Mouse (Mus musculus) stomach, embryonic 15.5 days (tissue): ENCODE measurements around the gene Gpn3. TPM values are rescaled to one million over a fixed set of nuclear protein-coding genes. Genes with fewer than 3 reads are reported as not detected.

Experiments used
- ATAC-seq: fragments of 200-750 bp; cut with Nextera tagmentation; 2 replicates; pipeline ENCODE4 v1.8.0; 2017; ENCODE audit warnings: low read depth, moderate number of reproducible peaks, moderate TSS enrichment; ENCODE audit not compliant: insufficient read depth, low FRiP score
- H3K27ac ChIP-seq: fragments of 300-500 bp; sonication (generic); 2 replicates; pipeline ENCODE4 v1.5.1; 2015; ENCODE audit warnings: mild to moderate bottlenecking, inconsistent platforms
- H3K27me3 ChIP-seq: fragments of 300-500 bp; sonication (generic); replicated peaks from 2 replicates; pipeline ENCODE4 v1.6.1; 2015; ENCODE audit warnings: inconsistent platforms
- H3K36me3 ChIP-seq: fragments of 300-500 bp; sonication (generic); 2 replicates; pipeline ENCODE4 v1.6.1; 2015; ENCODE audit warnings: inconsistent platforms
- H3K4me1 ChIP-seq: fragments of 300-500 bp; sonication (generic); 2 replicates; pipeline ENCODE4 v1.6.1; 2015; ENCODE audit warnings: inconsistent platforms
- H3K4me2 ChIP-seq: fragments of 300-500 bp; sonication (generic); 2 replicates; pipeline ENCODE4 v1.6.1; 2015; ENCODE audit warnings: mild to moderate bottlenecking, inconsistent platforms
- H3K4me3 ChIP-seq: fragments of 300-500 bp; sonication (generic); replicated peaks from 2 replicates; pipeline ENCODE4 v1.5.1; 2015; ENCODE audit warnings: inconsistent platforms
- H3K9ac ChIP-seq: fragments of 300-500 bp; sonication (generic); 2 replicates; pipeline ENCODE4 v1.6.1; 2015; ENCODE audit warnings: inconsistent platforms
- H3K9me3 ChIP-seq: fragments of 300-500 bp; sonication (generic); 2 replicates; pipeline ENCODE4 v1.6.1; 2016; ENCODE audit warnings: inconsistent platforms
- WGBS: fragments of 180-500 bp; shearing (Covaris S2); methylation state at CpG from one replicate; pipeline ENCODE4 v1.1.7; 2015; 5-methylcytosine and 5-hydroxymethylcytosine counted together
- polyA plus RNA-seq: library from polyadenylated mRNA; unstranded; fragments of >200 nt; fragmentation: Nextera tagmentation; extraction: Ambion mirVana; gene quantifications from 2 replicates; pipeline ENCODE4 v1.2.1, GENCODE M21; 2015

Gene Gpn3
- polyA plus RNA-seq, 1 experiment from 2014 or later = 69.5 TPM

DNA sequence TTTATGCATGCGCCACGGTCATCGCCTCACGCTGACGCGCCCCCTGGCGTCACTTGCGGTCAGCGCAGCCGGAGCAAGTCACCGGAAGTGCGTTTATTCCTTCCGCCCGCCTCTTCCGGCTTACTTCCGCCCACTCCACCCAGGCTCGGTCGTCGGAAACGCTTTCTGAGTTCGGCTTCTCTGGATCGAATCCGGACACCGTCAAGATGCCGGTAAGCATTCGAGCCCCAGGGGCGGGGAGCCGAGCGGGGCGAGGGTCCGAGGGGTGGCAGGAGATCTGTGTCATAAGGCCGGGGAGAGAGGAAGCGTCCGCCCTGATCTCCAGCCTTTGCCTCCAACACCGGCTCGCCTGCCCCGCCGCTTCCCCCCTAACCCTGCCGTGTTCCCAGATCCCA is 20.1 kb downstream of the Gpn3 start, which contains the start of gene Arpc3:
Arpc3 (plus strand) TSS at position 93 of the 395 bp plus-strand sequence.
- Histone ChIP-seq H3K9ac (peak within 1 kb of the TSS; percentile 88), H3K9me3 (no peaks in the 10 kb centered on the region), H3K27ac (peak within 1 kb of the TSS; percentile 61; the same call in 1 of the 2 replicates), H3K27me3 (no peaks in the 10 kb centered on the region), H3K4me2 (peak within 1 kb of the TSS; percentile 77), H3K36me3 (no peaks in the 10 kb centered on the region), H3K4me1 (peaks cover 7% of the 10 kb centered on the region; the same call in 1 of the 2 replicates), H3K4me3 (peak within 1 kb of the TSS; percentile 90)
- under 1% methylated on average over 39 of the region's 39 CpGs for WGBS
- ATAC-seq = peak; percentile 89

DNA sequence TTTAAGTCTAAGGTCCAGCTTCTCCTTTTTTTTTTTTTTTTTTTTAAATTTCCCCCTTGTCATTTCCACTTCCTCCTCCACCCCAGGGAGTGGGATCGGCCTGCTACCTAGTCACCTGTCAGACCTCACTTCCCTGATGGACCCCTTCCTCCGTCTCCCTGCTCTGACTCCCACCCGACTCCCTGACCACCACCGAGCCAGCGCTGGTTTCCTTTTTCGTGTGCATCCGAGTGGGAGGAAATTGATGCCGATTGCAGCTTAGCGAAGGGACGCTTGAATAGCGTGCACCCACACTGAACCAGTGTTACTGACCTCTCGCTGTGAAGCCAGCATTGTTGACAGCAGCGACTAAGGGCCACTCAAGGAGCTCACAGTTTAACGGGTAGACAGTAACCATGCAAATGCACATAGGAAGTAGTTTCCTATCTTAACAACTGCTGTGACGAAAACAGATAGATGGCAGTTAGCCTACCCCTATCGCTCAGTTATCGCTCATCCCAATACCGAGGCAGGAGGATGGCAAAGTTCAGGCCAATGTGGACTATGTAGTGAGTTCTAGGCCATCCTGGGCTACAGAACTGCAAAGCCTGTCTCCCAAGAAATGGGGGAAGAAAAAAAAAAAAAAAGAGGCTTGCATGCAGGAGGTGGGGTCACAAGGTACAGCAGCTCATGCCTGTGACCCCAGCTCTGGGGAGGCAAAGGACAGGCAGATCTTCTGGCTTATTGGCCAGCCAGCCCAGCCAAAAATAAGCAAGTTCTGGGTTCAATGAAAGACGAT is 20.7 kb downstream of the Gpn3 start:
- Histone ChIP-seq H3K27me3 (no peaks in the 10 kb centered on the region), H3K4me3 (peak overlapping the region; percentile 90), H3K4me2 (peak overlapping the region; percentile 77), H3K36me3 (no peaks in the 10 kb centered on the region), H3K4me1 (peaks cover 7% of the 10 kb centered on the region; the same call in 1 of the 2 replicates), H3K9ac (peak overlapping the region; percentile 88; the same call in 1 of the 2 replicates), H3K9me3 (no peaks in the 10 kb centered on the region), H3K27ac (peak overlapping the region; percentile 61; the same call in 1 of the 2 replicates)
- peak; percentile 5; the same call in 1 of the 2 replicates for ATAC-seq
- WGBS = 14% methylated on average over 19 of the region's 19 CpGs

DNA sequence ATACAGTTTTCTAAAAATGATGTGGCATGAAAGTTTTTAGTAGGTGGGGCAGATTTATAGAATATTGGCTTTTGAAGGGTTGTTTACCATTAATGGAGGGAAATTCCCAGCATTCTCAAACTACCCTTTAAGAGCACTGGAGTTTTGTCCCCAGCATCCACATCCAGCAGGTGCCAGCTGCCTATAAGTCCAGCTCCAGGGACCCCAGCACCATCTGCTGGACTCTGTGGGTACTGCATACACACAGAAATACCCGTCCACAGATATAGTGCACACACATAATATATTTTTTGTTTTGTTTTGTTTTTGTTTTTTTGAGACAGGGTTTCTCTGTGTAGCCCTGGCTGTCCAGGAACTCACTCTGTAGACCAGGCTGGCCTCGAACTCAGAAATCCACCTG is 22.2 kb downstream of the Gpn3 start:
- no peaks in the 10 kb centered on the region for H3K27me3 ChIP-seq
- H3K9me3 ChIP-seq = no peaks in the 10 kb centered on the region
- 64% methylated on average over 2 of the region's 2 CpGs for WGBS
- ATAC-seq = no peak
- H3K36me3 ChIP-seq = no peaks in the 10 kb centered on the region
- H3K4me1 ChIP-seq = peaks cover 7% of the 10 kb centered on the region; the same call in 1 of the 2 replicates
- no peak overlapping the region for H3K27ac ChIP-seq
- no peak overlapping the region for H3K9ac ChIP-seq
- H3K4me3 ChIP-seq = no peak overlapping the region
- H3K4me2 ChIP-seq = no peak overlapping the region

DNA sequence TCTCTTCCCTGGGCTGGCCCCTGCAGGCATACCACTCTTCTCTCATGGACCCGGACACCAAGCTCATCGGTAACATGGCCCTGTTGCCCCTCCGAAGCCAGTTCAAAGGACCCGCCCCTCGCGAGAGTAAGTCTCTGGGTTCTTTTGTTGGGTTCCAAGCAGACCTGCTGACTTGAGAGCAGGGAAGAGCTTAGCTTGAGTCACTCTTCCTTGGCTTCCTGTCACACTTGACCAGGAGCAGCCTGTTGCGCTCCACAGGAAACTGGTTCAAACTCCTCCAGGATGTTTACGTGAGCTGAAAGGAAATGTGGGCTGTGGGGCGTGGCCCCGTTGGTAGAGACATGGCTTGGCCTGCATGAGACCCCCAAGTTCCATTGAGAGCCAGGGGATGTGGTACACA is 25.1 kb downstream of the Gpn3 start:
- Histone ChIP-seq H3K9ac (no peak overlapping the region), H3K4me2 (no peak overlapping the region), H3K27ac (no peak overlapping the region), H3K4me3 (no peak overlapping the region), H3K27me3 (no peaks in the 10 kb centered on the region), H3K36me3 (no peaks in the 10 kb centered on the region), H3K4me1 (peaks cover 10% of the 10 kb centered on the region), H3K9me3 (no peaks in the 10 kb centered on the region)
- ATAC-seq = no peak
- 80% methylated on average over 10 of the region's 10 CpGs for WGBS

DNA sequence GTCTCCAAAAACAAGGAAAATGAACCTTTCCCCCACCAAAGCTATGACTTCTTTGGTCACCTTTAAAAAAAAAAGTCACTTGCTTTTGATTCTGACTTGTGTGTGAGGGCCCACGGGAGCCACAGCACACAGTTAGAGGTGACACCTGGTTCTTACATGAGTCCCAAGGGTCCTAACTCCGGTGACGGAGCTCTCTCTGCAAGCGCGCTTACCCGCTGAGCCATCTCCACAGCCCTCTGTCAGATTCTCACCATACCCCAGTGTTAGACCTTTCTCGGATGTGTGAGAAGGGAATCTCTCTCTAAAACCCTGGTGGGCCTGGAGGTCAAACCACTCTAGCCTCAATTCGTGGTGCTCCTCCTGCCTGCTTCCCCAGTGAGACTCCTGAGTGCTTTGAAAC is 25.8 kb downstream of the Gpn3 start:
- no peak for ATAC-seq
- peaks cover 3% of the 10 kb centered on the region; the same call in 1 of the 2 replicates for H3K36me3 ChIP-seq

DNA sequence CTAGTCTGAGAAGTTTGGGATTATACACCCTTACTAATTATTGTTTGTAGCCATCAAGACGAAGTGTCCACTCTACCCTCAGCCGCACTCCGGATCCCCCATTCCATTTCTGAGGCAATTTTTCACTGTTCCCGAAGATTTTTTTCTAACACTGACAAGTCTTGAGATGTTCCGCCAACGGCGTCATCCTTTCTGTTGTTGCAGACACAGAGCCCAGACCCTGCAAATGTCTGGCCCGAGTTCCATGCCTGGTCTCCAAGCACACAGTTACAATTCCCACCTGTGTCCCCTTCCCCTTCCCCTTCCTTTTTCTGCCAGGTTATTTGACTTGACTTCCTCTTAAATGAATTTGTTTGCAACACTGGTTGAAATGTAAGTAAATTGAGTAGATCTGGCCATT is 28.2 kb downstream of the Gpn3 start:
- Histone ChIP-seq H3K4me2 (no peak overlapping the region), H3K27me3 (no peaks in the 10 kb centered on the region), H3K27ac (peak overlapping the region; percentile 60; the same call in 1 of the 2 replicates), H3K36me3 (peaks cover 17% of the 10 kb centered on the region), H3K4me3 (no peak overlapping the region), H3K4me1 (peaks cover 3% of the 10 kb centered on the region), H3K9ac (no peak overlapping the region), H3K9me3 (no peaks in the 10 kb centered on the region)
- 72% methylated on average over 8 of the region's 8 CpGs for WGBS
- no peak for ATAC-seq

More for the DNA sequence above, 25.8 kb downstream of the Gpn3 start:
- H3K9me3 ChIP-seq = no peaks in the 10 kb centered on the region
- WGBS = 90% methylated on average over 8 of the region's 8 CpGs
- no peaks in the 10 kb centered on the region for H3K27me3 ChIP-seq
- peaks cover 9% of the 10 kb centered on the region for H3K4me1 ChIP-seq
- no peak overlapping the region; the same call in 1 of the 2 replicates for H3K27ac ChIP-seq
- H3K9ac ChIP-seq = no peak overlapping the region
- no peak overlapping the region for H3K4me2 ChIP-seq
- no peak overlapping the region for H3K4me3 ChIP-seq

DNA sequence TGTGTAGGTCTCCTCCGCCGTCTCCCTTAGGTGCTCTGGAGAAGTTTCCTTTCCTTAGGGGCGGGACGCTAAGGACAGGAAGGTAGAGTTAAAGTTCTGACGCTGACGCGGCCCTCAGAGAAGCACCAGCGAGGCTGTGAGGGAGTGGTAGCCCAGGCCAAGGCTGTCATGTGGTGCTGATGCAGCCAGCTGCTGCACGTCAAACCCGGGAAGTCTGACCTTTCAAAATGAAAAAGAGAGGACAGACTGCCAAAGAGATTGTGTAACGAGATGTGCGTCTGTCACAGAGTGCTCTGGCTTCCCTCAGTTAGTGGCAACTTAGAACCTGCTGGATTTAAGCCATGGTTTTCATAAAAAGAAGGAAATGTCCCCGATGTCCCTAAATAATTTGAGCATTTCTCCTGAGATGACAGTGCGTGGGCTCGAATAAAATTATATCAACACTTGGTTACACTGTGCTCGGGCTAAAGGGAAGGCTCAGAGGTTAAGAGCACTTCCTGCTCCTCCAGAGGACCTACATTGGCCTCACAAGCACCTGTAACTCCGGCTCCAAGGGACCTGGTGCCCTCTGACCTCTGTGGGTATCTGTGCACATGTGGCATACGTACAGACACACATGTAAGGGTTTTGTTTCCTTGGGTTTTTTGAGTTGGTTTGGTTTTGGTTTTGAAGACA is 29.1 kb downstream of the Gpn3 start:
- Histone ChIP-seq H3K36me3 (peaks cover 26% of the 10 kb centered on the region), H3K4me2 (no peak overlapping the region), H3K27ac (peak overlapping the region; percentile 60; the same call in 1 of the 2 replicates), H3K4me3 (no peak overlapping the region), H3K4me1 (peaks cover 3% of the 10 kb centered on the region), H3K9me3 (no peaks in the 10 kb centered on the region), H3K9ac (no peak overlapping the region), H3K27me3 (no peaks in the 10 kb centered on the region)
- 50% methylated on average over 18 of the region's 18 CpGs for WGBS
- no peak for ATAC-seq

DNA sequence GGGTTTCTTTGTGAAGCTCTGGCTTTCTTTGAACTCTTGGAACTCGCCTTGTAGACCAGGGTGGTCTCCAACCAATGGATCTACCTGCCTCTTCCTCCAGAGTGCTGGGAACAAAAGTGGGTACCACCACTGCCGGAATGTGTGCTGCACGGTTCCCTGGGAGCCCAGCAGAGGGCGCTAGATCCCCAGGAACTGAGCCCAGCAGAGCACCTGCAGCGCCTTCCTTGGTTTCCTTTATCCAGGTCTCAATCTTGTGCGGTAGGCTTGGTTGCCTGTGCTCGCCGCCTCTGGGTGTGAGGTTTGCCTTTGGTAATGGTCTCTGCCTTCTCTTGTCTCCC is 29.6 kb downstream of the Gpn3 start:
- no peak overlapping the region for H3K4me3 ChIP-seq
- no peaks in the 10 kb centered on the region for H3K27me3 ChIP-seq
- ATAC-seq = no peak
- H3K9me3 ChIP-seq = no peaks in the 10 kb centered on the region
- peaks cover 3% of the 10 kb centered on the region for H3K4me1 ChIP-seq
- WGBS = 24% methylated on average over 8 of the region's 8 CpGs
- H3K27ac ChIP-seq = no peak overlapping the region
- no peak overlapping the region for H3K9ac ChIP-seq
- no peak overlapping the region for H3K4me2 ChIP-seq
- H3K36me3 ChIP-seq = peaks cover 31% of the 10 kb centered on the region

DNA sequence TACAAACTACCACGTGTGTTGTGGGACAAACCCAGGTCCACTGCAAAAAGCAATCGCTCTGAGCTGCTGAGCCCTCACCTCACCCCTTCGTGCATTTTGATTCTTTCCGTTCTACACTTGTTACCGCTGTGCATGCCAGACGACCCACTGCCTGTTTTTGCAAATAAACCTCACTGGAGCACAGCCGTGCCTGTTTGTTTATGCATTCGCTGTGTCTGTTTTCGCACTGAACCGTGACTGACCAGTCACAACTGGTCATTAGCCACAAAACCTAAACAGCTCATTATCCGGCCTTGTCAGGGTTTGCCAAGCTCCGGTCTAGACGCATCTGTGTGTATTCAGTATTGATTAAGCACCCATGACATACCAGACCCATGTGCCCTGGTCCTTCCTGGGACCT is 30.5 kb downstream of the Gpn3 start:
- ATAC-seq = no peak
- Histone ChIP-seq H3K27me3 (no peaks in the 10 kb centered on the region), H3K9me3 (no peaks in the 10 kb centered on the region)

DNA sequence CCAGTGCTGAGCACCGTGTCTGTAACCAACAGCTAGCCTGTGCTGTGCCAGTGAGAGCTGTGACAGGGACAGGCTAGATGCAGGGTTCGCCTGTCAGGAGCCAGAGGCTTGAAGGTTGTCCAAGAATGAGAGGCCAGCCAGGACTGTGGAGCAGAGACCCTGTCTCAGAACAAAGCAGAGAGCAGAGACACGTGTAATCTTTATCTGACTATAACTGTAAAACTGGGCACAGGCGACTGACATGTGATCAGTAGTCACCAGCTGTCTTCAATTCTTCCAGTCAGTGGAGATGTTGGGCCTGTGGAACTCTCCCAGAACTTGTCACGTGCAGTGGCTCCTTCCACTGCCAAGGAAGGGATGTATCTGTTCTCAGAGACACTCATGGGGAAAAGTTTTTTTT is 31.1 kb downstream of the Gpn3 start:
- H3K4me3 ChIP-seq = no peak overlapping the region
- no peak overlapping the region for H3K4me2 ChIP-seq
- ATAC-seq = no peak
- H3K9me3 ChIP-seq = no peaks in the 10 kb centered on the region
- no peak overlapping the region for H3K9ac ChIP-seq
- H3K4me1 ChIP-seq = peaks cover 3% of the 10 kb centered on the region
- WGBS = 81% methylated on average over 5 of the region's 5 CpGs
- no peaks in the 10 kb centered on the region for H3K27me3 ChIP-seq
- H3K36me3 ChIP-seq = peaks cover 38% of the 10 kb centered on the region
- H3K27ac ChIP-seq = no peak overlapping the region

More for the DNA sequence above, 30.5 kb downstream of the Gpn3 start:
- Histone ChIP-seq H3K27ac (no peak overlapping the region), H3K4me1 (peaks cover 3% of the 10 kb centered on the region), H3K4me2 (no peak overlapping the region), H3K36me3 (peaks cover 38% of the 10 kb centered on the region), H3K4me3 (no peak overlapping the region), H3K9ac (no peak overlapping the region)
- WGBS = 79% methylated on average over 13 of the region's 13 CpGs

DNA sequence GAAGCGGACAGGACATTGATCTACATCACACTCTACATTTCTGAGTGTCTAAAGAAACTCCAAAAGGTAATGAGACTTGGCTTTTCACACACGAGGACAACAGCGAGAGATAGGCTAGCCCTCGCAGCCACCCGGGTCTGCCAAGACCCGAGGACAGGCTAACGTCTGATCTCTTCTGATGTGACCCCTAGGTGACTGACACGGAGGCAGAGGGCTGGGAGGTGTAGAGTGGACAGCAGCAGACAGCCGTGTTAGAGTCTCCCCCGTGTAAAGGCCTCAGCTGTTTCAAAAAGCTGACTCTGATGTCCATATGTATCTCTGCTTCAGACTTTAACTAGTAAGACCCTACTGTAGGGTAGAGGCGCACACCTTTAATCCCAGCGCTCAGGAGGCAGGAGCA is 31.7 kb downstream of the Gpn3 start:
- ATAC-seq = no peak
- no peaks in the 10 kb centered on the region for H3K27me3 ChIP-seq
- peaks cover 3% of the 10 kb centered on the region for H3K4me1 ChIP-seq
- 88% methylated on average over 12 of the region's 12 CpGs for WGBS
- peaks cover 38% of the 10 kb centered on the region for H3K36me3 ChIP-seq
- H3K4me2 ChIP-seq = no peak overlapping the region
- H3K9me3 ChIP-seq = no peaks in the 10 kb centered on the region
- H3K27ac ChIP-seq = no peak overlapping the region
- H3K9ac ChIP-seq = no peak overlapping the region
- H3K4me3 ChIP-seq = no peak overlapping the region

DNA sequence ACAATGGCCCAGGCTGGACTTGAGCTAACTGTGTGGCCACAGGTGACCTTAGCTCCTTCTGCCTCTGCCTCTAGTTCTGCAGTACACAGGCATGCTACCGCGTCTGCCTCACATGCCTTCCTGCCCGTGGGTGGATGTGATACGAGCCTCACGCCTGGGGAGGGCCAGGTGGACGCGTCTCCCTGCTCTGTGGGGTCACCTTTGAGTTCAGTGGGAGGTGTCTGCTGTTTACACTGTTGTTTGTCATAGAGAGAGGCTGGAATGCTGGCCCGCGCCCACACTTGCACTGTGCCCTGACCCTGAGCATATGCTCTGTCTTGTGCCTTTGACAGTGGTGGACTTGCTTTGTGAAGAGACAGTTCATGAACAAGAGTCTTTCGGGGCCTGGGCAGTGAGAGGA is 33.9 kb downstream of the Gpn3 start:
- H3K4me2 ChIP-seq = no peak overlapping the region
- H3K9me3 ChIP-seq = no peaks in the 10 kb centered on the region
- H3K4me3 ChIP-seq = no peak overlapping the region
- H3K27ac ChIP-seq = no peak overlapping the region
- H3K36me3 ChIP-seq = peaks cover 46% of the 10 kb centered on the region
- WGBS = 82% methylated on average over 10 of the region's 10 CpGs
- H3K9ac ChIP-seq = no peak overlapping the region
- H3K4me1 ChIP-seq = peaks cover under 1% of the 10 kb centered on the region
- no peaks in the 10 kb centered on the region for H3K27me3 ChIP-seq
- ATAC-seq = no peak
